Mouse (Mus musculus) ES-Bruce4 (cell line): Measurements from ENCODE around the gene Laptm5.

ENCODE experiments used
- CTCF ChIP-seq: IDR thresholded peaks from one replicate; pipeline ENCODE4 v1.8.1; 2011; ENCODE audit warnings: low read depth, low read length
- EP300 ChIP-seq: IDR thresholded peaks from 2 replicates; pipeline ENCODE4 v1.6.1; 2011; ENCODE audit warnings: low read depth, low read length; ENCODE audit not compliant: insufficient read depth
- POLR2A ChIP-seq: IDR thresholded peaks from one replicate; pipeline ENCODE4 v1.8.1; 2011; ENCODE audit warnings: low read length; ENCODE audit not compliant: insufficient read depth

DNA sequence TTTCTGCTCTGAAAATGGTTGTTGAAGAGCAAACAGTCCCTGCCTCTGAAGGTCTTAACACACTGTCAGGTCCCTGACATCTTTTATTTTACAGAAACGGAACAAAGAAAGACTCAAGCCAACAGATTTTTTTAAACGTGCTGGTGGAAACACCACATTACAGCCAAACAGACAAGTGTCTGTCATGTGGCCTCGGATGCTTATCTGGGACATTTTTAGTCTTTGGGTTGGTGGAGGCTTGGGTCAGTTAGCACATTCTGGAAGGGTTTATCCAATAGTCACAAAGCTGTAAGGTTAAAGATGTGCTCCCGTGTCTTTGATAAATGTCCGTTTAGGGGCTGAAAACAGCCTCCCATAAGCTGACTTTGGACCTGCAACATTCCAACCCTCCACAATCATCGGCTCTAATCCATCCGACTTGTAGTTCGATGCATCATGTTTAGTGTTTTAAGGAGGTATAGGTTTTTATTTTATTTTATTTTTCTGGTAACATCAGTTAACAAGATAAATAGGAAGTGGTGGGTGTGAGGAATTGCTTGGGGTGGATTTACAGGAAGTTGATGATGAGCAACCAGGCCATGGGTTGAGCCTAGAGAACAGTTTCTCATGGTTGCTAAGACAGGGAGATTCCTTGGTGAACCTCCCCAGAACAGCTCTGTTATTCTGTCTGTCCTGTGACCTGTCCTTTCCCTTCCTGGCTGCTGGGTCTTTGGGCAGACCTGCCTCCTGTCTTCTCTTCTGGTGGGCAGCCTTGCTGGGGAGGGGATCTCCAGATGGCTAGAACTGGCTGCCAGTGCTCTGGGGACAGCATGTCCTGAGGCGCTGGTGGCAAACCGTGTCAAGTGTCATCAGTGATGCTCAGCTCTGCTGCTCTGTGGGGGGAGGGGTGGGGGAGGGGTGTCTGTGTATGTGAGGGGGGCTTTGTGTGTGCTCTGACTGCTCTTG is 6.2 kb downstream of the Laptm5 start:
- TF ChIP-seq POLR2A (no peak), CTCF (no peak), EP300 (no peak)
